Mouse (Mus musculus) 3134 (cell line): ENCODE measurements around the gene Fam160a2.
"Not testable (repeated sequence)": the region's sequence is repeated elsewhere in the genome, so short reads cannot be mapped to it uniquely, and the experiment has no call there.

Experiments
- DNase-seq: peaks from one replicate; pipeline ENCODE4 v3.0.0-alpha.2; 2011; ENCODE audit warnings: low spot score; ENCODE audit not compliant: insufficient read length; ENCODE audit errors: extremely low read depth

Fam160a2 gene

GRCm38 (mm10) chr7:105399935-105400624 lies at the start of gene Fam160a2:
Fam160a2 (minus strand) TSS chr7:105400054.
- peak; percentile 98 for DNase-seq

DNA sequence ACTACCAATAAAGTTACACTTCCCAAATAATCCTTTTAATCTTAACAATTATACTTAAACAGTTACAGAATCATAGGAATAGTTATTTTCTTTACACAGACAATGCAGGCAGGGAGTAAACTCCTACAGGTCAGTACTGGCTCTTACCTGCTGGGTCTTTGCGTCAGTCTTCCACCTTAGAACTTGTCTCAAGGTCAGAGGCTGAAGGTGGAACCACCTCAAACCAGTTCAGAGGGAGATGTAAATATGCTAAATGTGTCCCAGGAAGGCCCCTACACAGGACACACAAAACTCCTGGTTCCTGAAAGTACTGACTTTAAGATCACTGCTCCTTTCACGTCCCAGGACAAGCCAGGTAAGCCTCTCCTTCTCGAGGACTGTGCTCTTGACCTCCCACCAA lies 45.2 kb upstream of the Fam160a2 start:
- DNase-seq = no peak

DNA sequence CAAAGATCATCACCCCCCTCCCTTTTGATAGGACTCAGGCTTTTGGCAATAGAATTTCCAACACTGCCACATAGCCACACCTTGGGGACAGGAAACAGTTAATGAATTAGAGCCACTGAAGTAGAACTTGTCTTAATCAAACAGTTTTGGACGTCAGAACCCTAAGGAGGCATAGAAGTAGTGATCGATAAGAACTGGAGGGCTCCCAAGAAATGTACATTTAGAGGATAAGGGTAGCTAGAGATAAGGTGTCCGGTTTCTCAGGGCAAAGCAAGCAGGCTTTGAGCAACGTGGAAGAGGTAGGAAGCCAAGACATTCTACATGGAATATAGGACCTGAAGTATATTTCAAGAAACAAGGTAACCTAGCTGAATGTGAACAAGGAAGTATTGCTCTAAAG lies 41.6 kb upstream of the Fam160a2 start:
- DNase-seq = no peak

- DNase-seq = no peak
Measured at GRCm38 (mm10) chr7:105437979-105438772, 38.3 kb upstream of the Fam160a2 start.

- no peak for DNase-seq
Measured at GRCm38 (mm10) chr7:105434798-105435197, 34.9 kb upstream of the Fam160a2 start.

- no peak for DNase-seq
Measured at GRCm38 (mm10) chr7:105433859-105434258, 34.0 kb upstream of the Fam160a2 start.

- no peak for DNase-seq
Measured at GRCm38 (mm10) chr7:105432058-105432457, 32.2 kb upstream of the Fam160a2 start.

DNA sequence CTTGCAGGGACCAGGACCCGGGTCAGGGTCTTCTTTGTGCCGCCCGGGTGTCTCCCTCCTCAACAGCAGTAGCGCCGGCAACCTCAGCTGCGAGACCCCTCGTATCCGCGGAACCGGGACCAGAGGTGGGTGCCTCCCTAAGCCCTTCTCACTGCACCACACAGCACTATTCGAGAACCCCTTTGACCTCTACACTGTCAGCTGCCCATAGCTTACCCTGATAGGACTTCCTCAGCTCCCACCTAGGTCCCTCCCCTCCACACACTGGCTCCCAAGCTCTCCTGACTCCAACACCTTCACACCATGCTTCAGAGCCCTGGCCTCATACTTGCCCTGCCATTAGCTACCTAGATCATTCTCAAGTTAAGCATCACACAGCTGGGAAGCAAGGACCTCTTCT lies 26.2 kb upstream of the Fam160a2 start:
- DNase-seq = no peak

DNA sequence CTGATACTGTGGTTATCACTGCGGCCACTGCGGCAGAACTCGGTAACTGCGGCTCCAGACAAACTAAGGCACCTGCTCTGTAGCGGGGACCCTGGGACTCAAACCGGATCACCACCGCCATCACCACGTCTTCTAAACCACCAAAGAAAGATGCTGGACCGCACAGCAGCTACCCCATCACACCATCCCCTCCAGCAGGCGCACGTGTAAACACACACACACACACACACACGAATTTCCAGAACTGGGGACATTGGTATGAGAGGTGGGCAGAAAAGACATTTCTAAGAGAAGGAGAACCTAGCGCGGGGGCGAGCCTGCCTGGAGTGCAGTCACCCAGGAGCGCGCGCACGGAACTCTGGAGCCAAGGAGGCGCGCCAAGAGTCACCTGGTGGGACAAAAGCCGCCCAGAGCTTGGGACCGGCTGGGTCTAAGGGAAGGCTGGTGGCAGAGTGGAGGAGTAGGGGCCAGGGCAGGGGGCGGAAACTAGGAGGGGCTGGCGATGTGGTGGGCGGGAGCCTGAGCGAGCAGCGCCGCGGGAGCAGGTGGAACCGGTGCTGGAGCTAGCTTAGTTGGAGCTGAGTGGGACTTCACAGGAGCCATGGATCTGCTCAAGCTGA lies 25.7 kb upstream of the Fam160a2 start, which contains the start of gene Cckbr:
TSS of gene Cckbr (plus strand) at position 308 of the 620 bp plus-strand sequence.
- no peak for DNase-seq

DNA sequence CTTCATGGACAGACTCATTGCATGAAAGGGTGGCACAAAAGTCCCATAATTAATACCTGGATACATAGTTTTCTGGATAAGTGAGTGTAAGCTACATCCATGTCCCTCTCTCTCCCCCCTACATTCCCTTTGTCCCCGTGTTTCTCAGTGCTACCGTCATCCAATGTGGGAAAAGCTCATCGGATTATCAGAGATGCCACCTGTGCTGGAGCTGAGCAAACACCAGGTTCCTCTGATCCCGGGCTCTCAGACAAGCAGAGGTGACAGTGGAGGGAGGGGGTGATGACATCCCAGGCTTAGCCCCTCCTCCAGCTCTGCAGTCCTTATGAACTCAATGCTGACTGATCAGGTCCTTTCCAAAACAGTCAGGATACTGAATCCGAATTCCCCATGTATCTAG lies 24.5 kb upstream of the Fam160a2 start:
- DNase-seq = no peak

DNA sequence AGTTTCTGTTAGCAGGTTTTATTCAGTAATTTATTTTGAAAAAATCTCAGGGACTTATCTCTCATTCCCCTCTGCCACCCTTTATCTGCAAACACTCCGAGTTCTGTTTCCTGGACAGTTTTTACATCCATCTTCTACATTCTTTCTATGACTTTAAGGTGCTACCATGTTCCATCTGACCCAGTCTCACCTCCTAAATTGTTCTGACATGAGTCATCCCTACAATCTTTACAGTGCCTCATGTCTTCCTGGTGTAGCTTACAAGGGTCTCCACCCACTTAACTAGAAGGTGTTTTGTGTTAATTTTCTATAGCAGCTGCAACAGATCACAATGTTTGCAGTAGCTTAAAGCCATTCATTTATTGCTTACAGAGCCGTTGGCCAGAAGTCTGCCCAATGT lies 21.0 kb upstream of the Fam160a2 start:
- no peak for DNase-seq

DNA sequence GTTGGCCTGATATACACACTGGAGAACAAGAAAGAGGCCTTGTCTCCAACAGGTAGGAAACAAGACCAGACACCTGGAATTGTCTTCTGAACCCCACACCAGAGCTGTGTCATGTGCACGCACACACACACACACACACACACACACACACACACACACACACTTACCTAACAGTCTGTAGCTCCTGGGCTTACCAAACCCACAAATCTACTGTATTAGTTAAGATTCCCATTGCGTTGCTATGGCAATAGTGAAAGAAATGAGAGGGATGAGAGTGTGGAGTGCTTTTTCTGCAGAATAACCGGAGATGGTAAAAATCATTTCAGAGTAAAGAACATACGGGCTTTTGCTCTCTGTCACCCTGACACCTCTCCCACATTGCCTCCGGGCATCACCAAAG lies 18.3 kb upstream of the Fam160a2 start:
- DNase-seq = no peak

DNA sequence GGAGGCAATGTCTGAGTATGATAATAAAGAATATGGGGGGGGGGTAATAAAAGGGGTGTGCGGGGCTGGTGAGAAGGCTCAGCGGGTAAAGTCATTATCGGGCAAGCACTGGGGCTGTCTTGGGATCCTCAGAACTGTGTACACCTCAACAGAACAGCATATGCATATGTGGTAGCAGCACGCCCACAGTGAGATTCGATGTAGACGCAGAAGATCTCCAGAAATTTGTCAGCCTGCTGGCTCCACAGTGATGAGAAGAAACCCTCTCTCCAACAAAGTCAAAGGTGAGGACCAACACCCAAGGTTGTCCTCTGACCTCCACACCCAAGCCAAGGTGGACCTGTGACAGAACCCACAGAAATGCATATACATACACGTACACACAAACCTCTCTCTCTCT lies 16.7 kb upstream of the Fam160a2 start:
- DNase-seq = no peak

DNA sequence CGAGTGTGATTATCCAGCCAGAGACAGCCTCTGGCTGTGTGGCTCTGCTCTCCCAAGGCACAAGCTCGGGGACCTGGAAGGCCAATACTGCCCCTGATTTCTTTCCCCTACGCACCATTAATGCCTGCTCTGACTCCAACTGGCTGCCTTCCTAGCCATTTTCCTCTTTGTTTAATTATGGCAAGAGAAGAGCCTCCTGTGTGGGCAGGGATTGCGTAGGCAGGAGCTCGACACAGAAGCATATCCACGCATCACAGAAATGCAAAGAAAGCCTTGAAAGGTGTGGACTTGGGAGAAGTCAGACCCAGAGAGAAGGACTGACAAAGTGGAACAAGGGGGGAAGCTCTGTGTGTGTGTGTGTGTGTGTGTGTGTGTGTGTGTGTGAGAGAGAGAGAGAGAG lies 14.5 kb upstream of the Fam160a2 start:
- DNase-seq = no peak

GRCm38 (mm10) chr7:105411874-105412632 lies 12.2 kb upstream of the Fam160a2 start:
- DNase-seq = not testable (repeated sequence)

- DNase-seq = no peak
Measured at GRCm38 (mm10) chr7:105406322-105406721, 6.5 kb upstream of the Fam160a2 start.

DNA sequence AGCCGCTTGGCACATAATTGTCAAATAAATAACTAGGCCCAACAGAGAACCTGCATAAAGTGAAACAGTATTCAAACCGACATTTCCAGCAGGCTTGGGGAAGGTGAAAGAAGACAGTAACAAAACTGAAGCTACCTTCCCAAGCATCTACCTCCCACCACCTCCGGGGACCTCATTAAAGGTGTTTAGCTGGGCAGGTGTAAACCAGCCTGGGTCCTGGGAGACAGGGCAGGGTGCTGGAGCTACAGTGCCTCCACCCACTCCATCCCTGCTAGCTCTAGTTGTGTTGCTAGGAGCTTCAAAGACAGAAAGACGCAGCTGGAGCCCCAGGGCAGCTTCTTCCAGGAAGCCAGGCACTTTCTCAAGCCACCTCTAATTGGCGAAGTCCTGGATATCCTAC lies 4.4 kb upstream of the Fam160a2 start, which contains the start of gene Cnga4:
TSS of gene Cnga4 (plus strand) at position 301 of the 400 bp plus-strand sequence.
- no peak for DNase-seq

- DNase-seq = no peak
Measured at GRCm38 (mm10) chr7:105399058-105399934, 558 bp downstream of the Fam160a2 start.

DNA sequence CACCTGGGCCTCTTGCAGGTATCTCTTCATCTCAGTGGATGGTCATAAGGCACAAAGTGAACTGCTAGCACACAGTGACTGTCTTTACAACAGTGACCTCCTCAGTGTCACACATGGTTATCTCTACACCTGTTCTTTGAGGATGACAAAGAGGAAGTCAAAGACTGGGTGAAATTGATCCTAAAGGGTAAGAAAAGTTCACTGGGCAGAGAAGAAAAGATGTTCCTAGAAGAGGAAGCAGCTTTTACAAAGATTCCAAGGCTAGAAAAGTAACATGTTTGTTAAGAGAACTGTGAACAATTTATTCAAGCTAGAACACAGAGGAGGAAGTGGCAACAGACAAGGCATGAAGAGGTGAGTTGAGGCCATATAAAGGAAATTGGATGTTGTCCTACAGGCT lies 3.7 kb downstream of the Fam160a2 start:
- DNase-seq = no peak
